Mouse (Mus musculus) C2C12 (cell line): ENCODE results near the gene Cstl1. TPM values are rescaled to one million over a fixed set of nuclear protein-coding genes. Genes with fewer than 3 reads are reported as not detected.

ENCODE experiments used
- H3K27me3 ChIP-seq: one replicate; pipeline ENCODE4 v1.6.1; 2011; ENCODE audit not compliant: control insufficient read depth, insufficient read depth, insufficient read length
- H3K36me3 ChIP-seq: one replicate; pipeline ENCODE4 v1.6.1; 2011; ENCODE audit not compliant: control insufficient read depth, insufficient read depth
- H3K4me3 ChIP-seq: one replicate; pipeline ENCODE4 v1.5.1; 2011; ENCODE audit warnings: mild to moderate bottlenecking, control low read depth; ENCODE audit not compliant: poor library complexity, insufficient read depth, severe bottlenecking
- H3K79me2 ChIP-seq: one replicate; pipeline ENCODE4 v1.6.1; 2011; ENCODE audit not compliant: control insufficient read depth, insufficient read depth
- H3K79me3 ChIP-seq: one replicate; pipeline ENCODE4 v1.6.1; 2011; ENCODE audit warnings: low read depth, control low read depth
- H3ac ChIP-seq: one replicate; pipeline ENCODE3; 2011; ENCODE audit warnings: low read depth; ENCODE audit not compliant: control insufficient read depth, insufficient read length
- CEBPB ChIP-seq: IDR thresholded peaks from one replicate; pipeline ENCODE4 v1.6.1; 2011; ENCODE audit warnings: low read depth, mild to moderate bottlenecking, control low read depth, moderate library complexity
- CTCF ChIP-seq: IDR thresholded peaks from one replicate; pipeline ENCODE4 v1.5.1; 2011; ENCODE audit not compliant: control insufficient read depth, insufficient read depth, insufficient read length
- FOSL1 ChIP-seq: IDR thresholded peaks from one replicate; pipeline ENCODE4 v1.8.0; 2011; ENCODE audit warnings: mild to moderate bottlenecking, low read length; ENCODE audit not compliant: poor library complexity, insufficient read depth, severe bottlenecking
- MAX ChIP-seq: IDR thresholded peaks from one replicate; pipeline ENCODE4 v1.6.1; 2011; ENCODE audit warnings: mild to moderate bottlenecking, control low read depth
- MYOD1 ChIP-seq: IDR thresholded peaks from one replicate; pipeline ENCODE4 v1.6.1; 2011; ENCODE audit warnings: low read depth; ENCODE audit not compliant: control insufficient read depth, insufficient read length
- MYOG ChIP-seq: IDR thresholded peaks from one replicate; pipeline ENCODE4 v1.6.1; 2011; ENCODE audit not compliant: control insufficient read depth, insufficient read length; ENCODE audit errors: extremely low read depth
- polyA plus RNA-seq: library from polyadenylated mRNA; unstranded; fragments of >200 nt; fragmentation: generic; extraction: Trizol; gene quantifications from one replicate; pipeline ENCODE4 v1.2.1, GENCODE M21; 2012; ENCODE audit warnings: missing spikeins

The Cstl1 gene
- polyA plus RNA-seq, 1 experiment: 0.12 TPM

- H3K27me3 ChIP-seq: no peaks in the 10 kb centered on the region
- H3ac ChIP-seq: no peak within 1 kb of the TSS
- no peaks in the 10 kb centered on the region for H3K36me3 ChIP-seq
- H3K4me3 ChIP-seq: no peak within 1 kb of the TSS
- TF ChIP-seq CTCF: no peak
- no peak for TF ChIP-seq MAX
- H3K79me2 ChIP-seq: no peaks in the 10 kb centered on the region
- no peaks in the 10 kb centered on the region for H3K79me3 ChIP-seq
These were observed 48.3 kb downstream of the Cstl1 start, which contains the start of gene Cst8 for GRCm38 (mm10) chr2:148798485-148798884. TSS of gene Cst8 (plus strand) at chr2:148798785.

- Histone ChIP-seq H3K4me3 (no peak overlapping the region), H3K27me3 (no peaks in the 10 kb centered on the region), H3K36me3 (no peaks in the 10 kb centered on the region), H3K79me2 (no peaks in the 10 kb centered on the region), H3ac (no peak overlapping the region), H3K79me3 (no peaks in the 10 kb centered on the region)
- TF ChIP-seq MYOD1 (no peak), CEBPB (no peak), MYOG (no peak), FOSL1 (no peak)
These were observed 51.3 kb downstream of the Cstl1 start for GRCm38 (mm10) chr2:148801491-148801921.

Other genes with a start within 250 kb of the Cstl1 start
- 77.3 TPM for gene Nxt1, start 77.8 kb upstream of the Cstl1 start, polyA plus RNA-seq
- 6.9 TPM for gene Gzf1, start 69.3 kb upstream of the Cstl1 start, polyA plus RNA-seq
- gene Napb, start 17.9 kb upstream of the Cstl1 start, polyA plus RNA-seq: 0.62 TPM
- not detected for gene Cst11, start 21.1 kb downstream of the Cstl1 start, polyA plus RNA-seq
- gene 8030411F24Rik, start 31.7 kb downstream of the Cstl1 start, polyA plus RNA-seq: not detected
- not detected for gene Cst12, start 39.0 kb downstream of the Cstl1 start, polyA plus RNA-seq
- gene Cst8, start 48.4 kb downstream of the Cstl1 start, polyA plus RNA-seq: not detected
- gene Cst13, start 69.7 kb downstream of the Cstl1 start, polyA plus RNA-seq: not detected
- 0.06 TPM for gene Cst9, start 84.8 kb downstream of the Cstl1 start, polyA plus RNA-seq
- gene 9230104L09Rik, start 114.7 kb downstream of the Cstl1 start, polyA plus RNA-seq: not detected
- 617 TPM for gene Cst3, start 125.3 kb downstream of the Cstl1 start, polyA plus RNA-seq